Mouse (Mus musculus): ENCODE measurements around the gene Gm3476.
"Not testable (repeated sequence)": the region's sequence is repeated elsewhere in the genome, so short reads cannot be mapped to it uniquely, and the experiment has no call there.

Gm3476 gene

DNA sequence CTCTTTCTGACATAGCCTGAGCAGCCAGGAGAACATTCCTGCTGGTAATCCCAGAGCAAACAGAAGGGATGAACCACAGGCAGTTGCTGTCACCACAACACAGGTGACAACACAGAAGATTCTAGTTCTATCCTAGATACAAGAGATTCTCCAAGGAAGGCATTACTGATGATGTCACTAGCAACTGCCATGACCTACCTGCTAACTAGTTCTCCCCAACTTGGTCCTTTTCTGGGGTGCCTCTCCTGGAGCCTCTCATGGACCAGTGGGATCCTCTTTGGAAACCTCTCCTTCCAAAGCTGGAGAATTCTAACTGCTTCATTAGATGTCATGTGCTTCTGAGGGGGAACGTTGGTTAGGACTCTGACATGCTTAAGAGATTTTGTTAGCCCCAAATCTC lies at the start of gene Gm3476:
Gene Gm3476, minus strand, starts transcription at position 101 of the 400 bp plus-strand sequence.
- in situ Hi-C loops (cut with MboI, MseI): not testable (repeated sequence)

DNA sequence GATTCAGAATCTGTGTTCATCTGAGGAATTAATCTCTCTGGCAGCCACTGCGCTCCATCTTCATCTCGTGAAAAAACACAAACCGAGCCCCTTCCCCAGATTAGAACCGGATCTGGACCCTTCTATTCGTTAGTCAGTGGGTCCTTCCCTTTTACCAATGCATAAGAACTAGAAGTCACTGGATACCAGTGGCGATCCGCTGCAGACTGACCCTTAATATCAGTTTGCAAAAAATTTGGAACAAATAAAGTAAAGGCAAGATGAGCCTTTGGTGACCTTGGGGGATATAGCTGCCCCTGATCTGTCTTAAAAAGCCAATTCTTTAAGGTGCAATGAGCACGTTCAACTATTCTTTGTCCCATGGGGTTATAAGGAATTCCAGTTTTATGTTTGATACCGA lies 37.9 kb upstream of the Gm3476 start:
- in situ Hi-C loops (cut with MboI, MseI): not testable (repeated sequence)

DNA sequence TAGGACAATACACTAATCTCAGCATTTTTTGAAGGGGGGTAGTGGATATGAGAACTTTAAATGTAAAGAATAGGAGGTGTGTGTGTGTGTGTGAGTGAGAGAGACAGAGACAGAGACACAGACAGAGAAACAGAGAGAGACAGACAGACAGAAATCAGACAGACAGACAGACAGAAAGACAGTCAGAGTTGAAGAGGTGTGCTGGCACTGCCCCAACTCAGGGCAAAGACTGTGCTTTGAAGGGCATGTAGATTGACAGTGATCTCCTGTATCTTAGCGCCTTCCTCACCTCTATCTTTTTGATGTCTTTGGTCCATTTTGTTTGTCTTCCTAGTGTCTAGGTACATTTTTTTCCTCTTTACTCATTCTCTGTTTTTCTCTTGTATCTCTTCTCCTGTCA lies 35.5 kb upstream of the Gm3476 start:
- in situ Hi-C loops (cut with MboI, MseI): not testable (repeated sequence)

DNA sequence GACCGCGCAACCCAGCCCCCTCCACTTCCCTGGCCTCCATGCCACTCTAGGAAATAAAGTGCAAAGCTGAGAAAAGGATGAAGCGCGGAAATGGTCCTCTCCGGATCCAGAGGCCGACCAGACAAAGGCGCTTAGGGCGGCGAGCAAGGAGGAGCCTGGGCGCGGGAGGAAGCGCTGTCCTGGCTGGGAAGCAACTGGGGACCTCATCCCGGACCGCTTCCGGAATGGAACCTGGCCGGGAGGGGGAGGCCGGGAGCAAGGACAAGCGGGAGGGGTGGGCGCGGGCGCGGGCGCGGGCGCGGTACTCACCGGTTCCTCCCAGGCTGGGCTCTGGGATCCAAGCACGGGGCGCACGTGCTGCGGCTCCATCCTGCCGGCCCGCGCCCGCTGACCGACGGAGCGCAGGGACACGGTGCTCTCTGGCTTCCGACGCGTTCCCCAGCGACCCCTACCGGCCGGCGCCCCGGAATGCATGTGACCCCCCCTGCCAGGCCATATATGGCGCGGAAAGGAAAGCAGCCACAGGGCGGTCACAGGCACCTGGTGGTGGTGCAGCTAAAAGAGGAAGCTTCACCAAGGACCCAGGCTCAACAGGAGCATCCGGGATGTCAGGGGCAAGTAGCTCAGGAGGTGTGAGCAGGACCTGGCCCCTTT lies 17.2 kb downstream of the Gm3476 start, which contains the start of gene Gm3468:
Gene Gm3468, minus strand, starts transcription at position 394 of the 654 bp plus-strand sequence.
- in situ Hi-C loops (cut with MboI, MseI): loop anchor here (25.0 kb wide), 1 partner anchor 329 kb away; the partner anchor contains the start of gene Gm3594

- in situ Hi-C loops (cut with MboI, MseI): loop anchor here (25.0 kb wide), 1 partner anchor 330 kb away; the partner anchor contains the start of gene Gm3594
These were observed 18.1 kb downstream of the Gm3476 start for GRCm38 (mm10) chr14:6107500-6107899.

DNA sequence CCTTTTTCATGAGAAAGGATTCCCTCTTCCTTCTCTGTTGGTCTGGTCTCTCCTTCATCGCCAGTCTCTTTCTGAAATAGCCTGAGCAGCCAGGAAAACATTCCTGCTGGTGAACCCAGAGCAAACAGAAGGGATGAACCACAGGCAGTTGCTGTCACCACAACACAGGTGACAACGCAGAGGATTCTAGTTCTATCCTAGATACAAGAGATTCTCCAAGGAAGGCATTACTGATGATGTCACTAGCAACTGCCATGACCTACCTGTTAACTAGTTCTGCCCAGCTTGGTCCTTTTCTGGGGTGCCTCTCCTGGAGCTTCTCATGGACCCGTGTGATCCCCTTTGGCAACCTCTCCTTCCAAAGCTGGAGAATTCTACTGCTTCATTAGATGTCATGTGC lies 31.8 kb downstream of the Gm3476 start, which contains the start of gene Gm8206:
Gene Gm8206, minus strand, starts transcription at position 101 of the 400 bp plus-strand sequence.
- in situ Hi-C loops (cut with MboI, MseI): loop anchor here (25.0 kb wide), 1 partner anchor 1057 kb away; no protein-coding TSS in a partner anchor

GRCm38 (mm10) chr14:6058167-6058566 lies 67.4 kb downstream of the Gm3476 start, which contains the start of gene Gm6337:
Gene Gm6337 (minus strand): TSS chr14:6058267.
- in situ Hi-C loops (cut with MboI, MseI): not testable (repeated sequence)

All from regulatory T cell (primary cell).